Mouse (Mus musculus) ES-E14 (cell line): Measurements from ENCODE around the gene 2700097O09Rik. TPM values are rescaled to one million over a fixed set of nuclear protein-coding genes. Genes with fewer than 3 reads are reported as not detected.

Source experiments
- DNase-seq: peaks from one replicate; pipeline ENCODE4 v3.0.0-alpha.2; 2013; ENCODE audit warnings: low read depth, low spot score
- H3K27ac ChIP-seq: 2 replicates; pipeline ENCODE4 v1.5.1; 2012; ENCODE audit warnings: low read depth, mild to moderate bottlenecking, low read length, moderate library complexity, mixed read lengths; ENCODE audit not compliant: poor library complexity, insufficient read depth, severe bottlenecking
- H3K36me3 ChIP-seq: 2 replicates; pipeline ENCODE4 v1.6.1; 2012; ENCODE audit warnings: mild to moderate bottlenecking, low read length, moderate library complexity, mixed read lengths; ENCODE audit not compliant: control insufficient read depth, poor library complexity, insufficient read depth, severe bottlenecking
- H3K4me1 ChIP-seq, 2 experiments: fragments of 150-350 bp in 1 of 2; sonication (generic) in 1 of 2; 2 replicates each; pipeline ENCODE4 v1.6.1; 2012; ENCODE audit warnings: low read length in 2 of 2, mild to moderate bottlenecking in 1 of 2, mixed read lengths in 1 of 2; ENCODE audit not compliant: control insufficient read depth in 2 of 2, insufficient read depth in 2 of 2, poor library complexity in 1 of 2
- H3K4me3 ChIP-seq, 2 experiments: fragments of 150-350 bp in 1 of 2; sonication (generic) in 1 of 2; 2 replicates each; pipeline ENCODE4 v1.5.1; 2012; ENCODE audit warnings: low read length in 2 of 2, low read depth in 1 of 2, mild to moderate bottlenecking in 1 of 2, mixed read lengths in 1 of 2; ENCODE audit not compliant: insufficient read depth in 1 of 2, poor library complexity in 1 of 2, severe bottlenecking in 1 of 2
- H3K9ac ChIP-seq: 2 replicates; pipeline ENCODE4 v1.6.1; 2012; ENCODE audit warnings: low read depth, mild to moderate bottlenecking, low read length, mixed read lengths; ENCODE audit not compliant: poor library complexity, insufficient read depth, severe bottlenecking
- H3K9me3 ChIP-seq: fragments of 150-350 bp; sonication (generic); 2 replicates; pipeline ENCODE4 v1.6.1; 2012; ENCODE audit warnings: low read depth, mild to moderate bottlenecking, low read length; ENCODE audit not compliant: control insufficient read depth, insufficient read depth
- CHD2 ChIP-seq: IDR thresholded peaks from 2 replicates; pipeline ENCODE4 v1.6.1; 2014; ENCODE audit warnings: mild to moderate bottlenecking, low read depth, low read length, inconsistent platforms
- HCFC1 ChIP-seq: IDR thresholded peaks from 2 replicates; pipeline ENCODE4 v1.6.1; 2012; ENCODE audit warnings: low read length, inconsistent platforms, borderline replicate concordance; ENCODE audit not compliant: insufficient read depth
- MAFK ChIP-seq: IDR thresholded peaks from 2 replicates; pipeline ENCODE4 v1.6.1; 2014; ENCODE audit warnings: mild to moderate bottlenecking, low read depth, low read length, inconsistent platforms; ENCODE audit not compliant: insufficient read depth
- ZC3H11A ChIP-seq: IDR thresholded peaks from 2 replicates; pipeline ENCODE4 v1.6.1; 2012; ENCODE audit warnings: low read depth, mild to moderate bottlenecking, inconsistent platforms, low read length, borderline replicate concordance
- ZNF384 ChIP-seq: IDR thresholded peaks from 2 replicates; pipeline ENCODE4 v1.6.1; 2012; ENCODE audit warnings: low read depth, low read length, inconsistent platforms
- in situ Hi-C, 2 experiments: fragments of 600-800 bp; cut with MboI; formaldehyde crosslinking; loops; one replicate each; pipeline ENCODE4 v1.15.1; 2025; ENCODE audit warnings: low sequenced_read_pairs in 2 of 2, inconsistent platforms in 1 of 2; ENCODE audit not compliant: unreplicated experiment in 2 of 2
- total RNA-seq: library from RNA; depleted of rRNA; stranded (reverse); fragments of 300-350 nt; gene quantifications from 2 replicates; pipeline ENCODE4 v1.2.3, GENCODE M21; 2012

2700097O09Rik gene
- total RNA-seq, 1 experiment: 33.1 TPM

GRCm38 (mm10) chr12:55075296-55075695 lies 4.6 kb downstream of the 2700097O09Rik start:
- no peak for DNase-seq
- Histone ChIP-seq H3K27ac (no peak overlapping the region), H3K4me3 (no peak overlapping the region), H3K4me1 (peaks cover 1 to 6% of the 10 kb centered on the region in 2 experiments; a peak in 1 of 4 replicates), H3K9me3 (no peaks in the 10 kb centered on the region), H3K36me3 (peaks cover 2% of the 10 kb centered on the region; the same call in 1 of the 2 replicates), H3K9ac (no peak overlapping the region)
- TF ChIP-seq ZC3H11A (no peak), ZNF384 (no peak), HCFC1 (no peak), MAFK (no peak), CHD2 (no peak)
- in situ Hi-C loops: no loop called here

GRCm38 (mm10) chr12:55073686-55074085 lies 6.2 kb downstream of the 2700097O09Rik start:
- in situ Hi-C loops: no loop called here
- no peaks in the 10 kb centered on the region for H3K9me3 ChIP-seq
- peaks cover 0 to 1% of the 10 kb centered on the region in 2 experiments; a peak in 1 of 4 replicates for H3K4me1 ChIP-seq
- H3K36me3 ChIP-seq: peaks cover 2% of the 10 kb centered on the region; the same call in 1 of the 2 replicates
- H3K4me3 ChIP-seq: no peak overlapping the region
- H3K9ac ChIP-seq: no peak overlapping the region
- DNase-seq: no peak
- H3K27ac ChIP-seq: no peak overlapping the region
- TF ChIP-seq HCFC1 (no peak), ZNF384 (0 out of 2 replicates have a peak, but pooled peaks have one; percentile 46)

GRCm38 (mm10) chr12:55072495-55072894 lies 7.4 kb downstream of the 2700097O09Rik start:
- H3K9me3 ChIP-seq: no peaks in the 10 kb centered on the region
- DNase-seq: no peak
- no peak overlapping the region for H3K9ac ChIP-seq
- no peak overlapping the region for H3K4me3 ChIP-seq
- no peak overlapping the region for H3K27ac ChIP-seq
- TF ChIP-seq ZNF384 (no peak), CHD2 (no peak), ZC3H11A (no peak), MAFK (no peak), HCFC1 (no peak)
- in situ Hi-C loops: no loop called here
- H3K4me1 ChIP-seq: 0 out of 4 replicates have a peak, but pooled peaks cover 0 to 1% of the 10 kb centered on the region in 2 experiments
- H3K36me3 ChIP-seq: peaks cover 2% of the 10 kb centered on the region; the same call in 1 of the 2 replicates

GRCm38 (mm10) chr12:55062141-55062540 lies 17.8 kb downstream of the 2700097O09Rik start:
- no peak for TF ChIP-seq MAFK
- in situ Hi-C loops: no loop called here
- Histone ChIP-seq H3K4me1 (no peaks in the 10 kb centered on the region), H3K4me3 (no peak overlapping the region), H3K36me3 (peaks cover 5% of the 10 kb centered on the region), H3K9me3 (no peaks in the 10 kb centered on the region), H3K9ac (no peak overlapping the region), H3K27ac (no peak overlapping the region)
- DNase-seq: no peak

- Histone ChIP-seq H3K9ac (no peak overlapping the region), H3K9me3 (no peaks in the 10 kb centered on the region), H3K27ac (no peak overlapping the region), H3K4me3 (no peak overlapping the region), H3K4me1 (no peaks in the 10 kb centered on the region), H3K36me3 (peaks cover 5% of the 10 kb centered on the region)
- no peak for DNase-seq
- in situ Hi-C loops: no loop called here
- no peak for TF ChIP-seq HCFC1
- no peak for TF ChIP-seq MAFK
These were observed 18.9 kb downstream of the 2700097O09Rik start for GRCm38 (mm10) chr12:55061006-55061405.
